8 mouse cellular contexts compared by ENCODE assay signal in genomic region chr9:21916851-21917492, GRCm38 (mm10). TPM values are rescaled to one million over a fixed set of nuclear protein-coding genes. Genes with fewer than 3 reads are reported as not detected.
DNase-seq lines count a peak whose midpoint lies in the region; ATAC-seq and TF ChIP-seq lines count a peak whose summit lies in the region.

No protein-coding gene starts in this region.

- no peak for TF ChIP-seq CTCF in stomach, postnatal 0 days (IDR thresholded peaks at IDR 0.05; ENCODE audit: low read depth)

- 0 out of 2 replicates have a peak overlapping the region, but pooled peaks have one; percentile 15 for H3K9ac ChIP-seq in neural tube, embryonic 11.5 days (ENCODE audit: low read length)
- no peak overlapping the region for H3K9ac ChIP-seq in limb, embryonic 15.5 days
- peak overlapping the region; percentile 92 for H3K9ac ChIP-seq in stomach, postnatal 0 days (ENCODE audit: low read length)

- peaks cover 32% of the 10 kb centered on the region for H3K27me3 ChIP-seq in erythroblast, embryonic 14.5 days (ENCODE audit: control insufficient read depth)
- H3K27me3 ChIP-seq in neural tube, embryonic 11.5 days (ENCODE audit: control insufficient read depth, insufficient read depth, low read length) = peaks cover 8% of the 10 kb centered on the region; the same call in 1 of the 2 replicates
- H3K27me3 ChIP-seq in limb, embryonic 15.5 days = peaks cover 5% of the 10 kb centered on the region; the same call in 1 of the 2 replicates
- H3K27me3 ChIP-seq in stomach, postnatal 0 days (ENCODE audit: control insufficient read depth, insufficient read depth, low read length) = no peaks in the 10 kb centered on the region

- TF ChIP-seq EP300 in stomach, postnatal 0 days (optimal IDR thresholded peaks at IDR 0.05) = no peak

- peaks cover 18% of the 10 kb centered on the region for H3K4me1 ChIP-seq in erythroblast, embryonic 14.5 days (ENCODE audit: control insufficient read depth)
- no peaks in the 10 kb centered on the region for H3K4me1 ChIP-seq in neural tube, embryonic 11.5 days (ENCODE audit: control insufficient read depth, insufficient read depth, low read length)
- H3K4me1 ChIP-seq in limb, embryonic 15.5 days = peaks cover 20% of the 10 kb centered on the region; the same call in 1 of the 2 replicates
- no peaks in the 10 kb centered on the region for H3K4me1 ChIP-seq in stomach, postnatal 0 days (replicated peaks; ENCODE audit: control insufficient read depth, insufficient read depth)

- H3K4me2 ChIP-seq in neural tube, embryonic 11.5 days (ENCODE audit: low read depth) = peak overlapping the region; percentile 96
- H3K4me2 ChIP-seq in limb, embryonic 15.5 days = peak overlapping the region; percentile 93
- peak overlapping the region; percentile 90 for H3K4me2 ChIP-seq in stomach, postnatal 0 days (replicated peaks; ENCODE audit: low read depth)

- H3K27ac ChIP-seq in neural tube, embryonic 11.5 days (ENCODE audit: low read depth, low read length) = no peak overlapping the region
- H3K27ac ChIP-seq in limb, embryonic 15.5 days = peak overlapping the region; percentile 79; the same call in 1 of the 2 replicates
- H3K27ac ChIP-seq in stomach, postnatal 0 days (replicated peaks) = peak overlapping the region; percentile 99

- ATAC-seq in erythroblast, adult 5-6 weeks (replicated peaks; ENCODE audit: low FRiP score, poor library complexity, severe bottlenecking) = no peak
- no peak for ATAC-seq in neural tube, embryonic 11.5 days (ENCODE audit: insufficient read depth, low FRiP score, low TSS enrichment)
- no peak for ATAC-seq in limb, embryonic 15.5 days (ENCODE audit: insufficient number of reproducible peaks, low FRiP score, low TSS enrichment, low read depth)
- ATAC-seq in stomach, postnatal 0 days (ENCODE audit: low FRiP score, low TSS enrichment) = peak; percentile 65

- H3K4me3 ChIP-seq in erythroblast, embryonic 14.5 days (replicated peaks) = peak overlapping the region; percentile 65
- H3K4me3 ChIP-seq in neural tube, embryonic 11.5 days (ENCODE audit: low read depth, low read length) = peak overlapping the region; percentile 59
- H3K4me3 ChIP-seq in limb, embryonic 15.5 days = peak overlapping the region; percentile 67
- peak overlapping the region; percentile 74 for H3K4me3 ChIP-seq in stomach, postnatal 0 days (ENCODE audit: low read depth, low read length)

- peaks cover 5% of the 10 kb centered on the region for H3K9me3 ChIP-seq in erythroblast, embryonic 14.5 days (ENCODE audit: control insufficient read depth, low read length)
- H3K9me3 ChIP-seq in neural tube, embryonic 11.5 days (ENCODE audit: control insufficient read depth, low read length) = no peaks in the 10 kb centered on the region
- no peaks in the 10 kb centered on the region for H3K9me3 ChIP-seq in limb, embryonic 15.5 days
- no peaks in the 10 kb centered on the region for H3K9me3 ChIP-seq in stomach, postnatal 0 days (ENCODE audit: control insufficient read depth, low read length)

- peaks cover 5% of the 10 kb centered on the region for H3K36me3 ChIP-seq in erythroblast, embryonic 14.5 days (ENCODE audit: control insufficient read depth)
- H3K36me3 ChIP-seq in neural tube, embryonic 11.5 days (ENCODE audit: control insufficient read depth, insufficient read depth, low read length) = no peaks in the 10 kb centered on the region; the same call in 1 of the 2 replicates
- H3K36me3 ChIP-seq in limb, embryonic 15.5 days = peaks cover 9% of the 10 kb centered on the region; the same call in 1 of the 2 replicates
- peaks cover 3% of the 10 kb centered on the region; the same call in 1 of the 2 replicates for H3K36me3 ChIP-seq in stomach, postnatal 0 days (ENCODE audit: control insufficient read depth, insufficient read depth, low read length)

- no peak for DNase-seq in neural tube, embryonic 11.5 days (ENCODE audit: low spot score)
- DNase-seq in neural tube, embryonic 10.5 days (ENCODE audit: extremely low spot score, low spot score) = no peak
- peak; percentile 78 for DNase-seq in stomach, postnatal 0 days (ENCODE audit: low spot score)
- no peak for DNase-seq in urinary bladder, postnatal 4 days (ENCODE audit: low spot score in 2 of 2)
- DNase-seq in right cerebral cortex, adult 18-20 months = no peak

- 62% methylated on average over 3 of the region's 3 CpGs for WGBS in neural tube, embryonic 11.5 days
- 66% methylated on average over 3 of the region's 3 CpGs for WGBS in limb, embryonic 15.5 days
- 43% methylated on average over 3 of the region's 3 CpGs for WGBS in stomach, postnatal 0 days

RNA-seq across cellular contexts. Expression of gene Rab3d, which starts 1.0 kb away (rescaled TPM):
- polyA plus RNA-seq in erythroblast, embryonic 14.5 days (2012) = 0.07 TPM in 2 replicates
- 17.1 and 21.5 TPM in 2 replicates for total RNA-seq in erythroblast, adult 5-6 weeks (2015; ENCODE audit: low replicate concordance)
- 11.2 and 13.4 TPM in 2 replicates for total RNA-seq in erythroblast, adult 5-6 weeks (2017; ENCODE audit: low replicate concordance)
- 11.1 and 12.7 TPM in 2 replicates for polyA plus RNA-seq in neural tube, embryonic 11.5 days (2014; fragmentation: Nextera tagmentation; extraction: Ambion mirVana)
- polyA plus RNA-seq in limb, embryonic 15.5 days (2015; fragmentation: Nextera tagmentation; extraction: Ambion mirVana) = 57.3 and 57.7 TPM in 2 replicates
- 130 and 137 TPM in 2 replicates for polyA plus RNA-seq in stomach, postnatal 0 days (2015; fragmentation: Nextera tagmentation; extraction: Ambion mirVana)

RNA-seq across cellular contexts. Expression of gene Ccdc159, which starts 10.3 kb away (rescaled TPM):
- not detected in 2 replicates for polyA plus RNA-seq in erythroblast, embryonic 14.5 days (2012)
- not detected in 2 replicates for total RNA-seq in erythroblast, adult 5-6 weeks (2015; ENCODE audit: low replicate concordance)
- not detected in 2 replicates for total RNA-seq in erythroblast, adult 5-6 weeks (2017; ENCODE audit: low replicate concordance)
- 3.6 TPM in 2 replicates for polyA plus RNA-seq in neural tube, embryonic 11.5 days (2014; fragmentation: Nextera tagmentation; extraction: Ambion mirVana)
- polyA plus RNA-seq in limb, embryonic 15.5 days (2015; fragmentation: Nextera tagmentation; extraction: Ambion mirVana) = 3.2 and 4.1 TPM in 2 replicates
- polyA plus RNA-seq in stomach, postnatal 0 days (2015; fragmentation: Nextera tagmentation; extraction: Ambion mirVana) = 1.1 and 1.9 TPM in 2 replicates

RNA-seq across cellular contexts. Expression of gene Tmem205, which starts 10.4 kb away (rescaled TPM):
- 0.10 TPM in 2 replicates for polyA plus RNA-seq in erythroblast, embryonic 14.5 days (2012)
- total RNA-seq in erythroblast, adult 5-6 weeks (2015; ENCODE audit: low replicate concordance) = 9.8 and 15.7 TPM in 2 replicates
- 1.5 TPM in 2 replicates for total RNA-seq in erythroblast, adult 5-6 weeks (2017; ENCODE audit: low replicate concordance)
- 35.1 and 35.4 TPM in 2 replicates for polyA plus RNA-seq in neural tube, embryonic 11.5 days (2014; fragmentation: Nextera tagmentation; extraction: Ambion mirVana)
- 53.4 and 56.0 TPM in 2 replicates for polyA plus RNA-seq in limb, embryonic 15.5 days (2015; fragmentation: Nextera tagmentation; extraction: Ambion mirVana)
- polyA plus RNA-seq in stomach, postnatal 0 days (2015; fragmentation: Nextera tagmentation; extraction: Ambion mirVana) = 95.0 and 95.7 TPM in 2 replicates

RNA-seq across cellular contexts. Expression of gene Plppr2, which starts 19.9 kb away (rescaled TPM):
- polyA plus RNA-seq in erythroblast, embryonic 14.5 days (2012) = 0.05 and 0.06 TPM in 2 replicates
- 0.42 TPM in 1 of 2 replicates, not detected in the other for total RNA-seq in erythroblast, adult 5-6 weeks (2015; ENCODE audit: low replicate concordance)
- total RNA-seq in erythroblast, adult 5-6 weeks (2017; ENCODE audit: low replicate concordance) = not detected in 2 replicates
- polyA plus RNA-seq in neural tube, embryonic 11.5 days (2014; fragmentation: Nextera tagmentation; extraction: Ambion mirVana) = 27.7 TPM in 2 replicates
- 8.4 and 8.7 TPM in 2 replicates for polyA plus RNA-seq in limb, embryonic 15.5 days (2015; fragmentation: Nextera tagmentation; extraction: Ambion mirVana)
- 2.7 and 4.1 TPM in 2 replicates for polyA plus RNA-seq in stomach, postnatal 0 days (2015; fragmentation: Nextera tagmentation; extraction: Ambion mirVana)

RNA-seq across cellular contexts. Expression of gene Swsap1, which starts 38.6 kb away (rescaled TPM):
- polyA plus RNA-seq in erythroblast, embryonic 14.5 days (2012) = 0.32 and 0.37 TPM in 2 replicates
- 0.58 and 1.5 TPM in 2 replicates for total RNA-seq in erythroblast, adult 5-6 weeks (2015; ENCODE audit: low replicate concordance)
- 3.8 and 6.6 TPM in 2 replicates for total RNA-seq in erythroblast, adult 5-6 weeks (2017; ENCODE audit: low replicate concordance)
- polyA plus RNA-seq in neural tube, embryonic 11.5 days (2014; fragmentation: Nextera tagmentation; extraction: Ambion mirVana) = 18.9 and 22.5 TPM in 2 replicates
- polyA plus RNA-seq in limb, embryonic 15.5 days (2015; fragmentation: Nextera tagmentation; extraction: Ambion mirVana) = 7.0 and 9.2 TPM in 2 replicates
- 4.2 and 5.4 TPM in 2 replicates for polyA plus RNA-seq in stomach, postnatal 0 days (2015; fragmentation: Nextera tagmentation; extraction: Ambion mirVana)

Comparison
In these comparisons a context has a peak if more than half of its experiments do, and no peak if none do; other contexts are left out.
1. RNA of gene Rab3d, which starts 1.0 kb away (polyA plus RNA-seq): 130 to 137 TPM in stomach, postnatal 0 days, 57.3 to 57.7 TPM in limb, embryonic 15.5 days and 11.1 to 12.7 TPM in neural tube, embryonic 11.5 days; 0.07 TPM in erythroblast, embryonic 14.5 days; every median in the first group is over 10 times any median in the second.
2. RNA of gene Tmem205, which starts 10.4 kb away (polyA plus RNA-seq): 95.0 to 95.7 TPM in stomach, postnatal 0 days, 53.4 to 56.0 TPM in limb, embryonic 15.5 days and 35.1 to 35.4 TPM in neural tube, embryonic 11.5 days; 0.10 TPM in erythroblast, embryonic 14.5 days; every median in the first group is over 10 times any median in the second.
3. Peak in every context shown above with its lines, with median percentiles within 50 percentile points of each other: H3K4me3 ChIP-seq and H3K4me2 ChIP-seq.